29 mouse cellular contexts compared by ENCODE assay signal in genomic region chr12:40893741-40894140, GRCm38 (mm10).
A peak's percentile ranks its signal among the peaks of the same experiment; 100 is the strongest.
DNase-seq lines count a peak whose midpoint lies in the region; ATAC-seq and TF ChIP-seq lines count a peak whose summit lies in the region.
"Had no signal": no experiment of that assay in that cellular context is flagged by ENCODE, and none has a peak within 500 bp of the region (broad histone marks: within the 10 kb centered on the region; RNA-seq: fewer than 3 reads in every experiment).

No protein-coding gene starts in this region.

- H3K4me1 ChIP-seq in hindbrain, embryonic 14.5 days (replicated peaks; ENCODE audit: control insufficient read depth, insufficient read depth, low read length): no peaks in the 10 kb centered on the region
- 0 out of 2 replicates have a peak, but pooled peaks cover 3% of the 10 kb centered on the region for H3K4me1 ChIP-seq in hindbrain, embryonic 10.5 days (replicated peaks)
- H3K4me1 ChIP-seq in liver, embryonic 14.5 days (replicated peaks; ENCODE audit: control insufficient read depth in 2 of 2, insufficient read depth in 2 of 2, low read length in 1 of 2): peaks cover 35 to 37% of the 10 kb centered on the region in 2 experiments
- H3K4me1 ChIP-seq in liver, embryonic 11.5 days (replicated peaks; ENCODE audit: control insufficient read depth, insufficient read depth, low read length): peaks cover 13% of the 10 kb centered on the region; the same call in 1 of the 2 replicates
- peaks cover 3% of the 10 kb centered on the region; the same call in 1 of the 2 replicates for H3K4me1 ChIP-seq in intestine, embryonic 16.5 days (ENCODE audit: control insufficient read depth, insufficient read depth, low read length)
- H3K4me1 ChIP-seq: embryonic facial prominence, embryonic 12.5 days; limb, embryonic 12.5 days; megakaryocyte, embryonic 14.5 days had no signal

- H3K9ac ChIP-seq in hindbrain, embryonic 14.5 days: no peak overlapping the region
- H3K9ac ChIP-seq in liver, embryonic 14.5 days (replicated peaks): no peak overlapping the region
- H3K9ac ChIP-seq in liver, embryonic 11.5 days (ENCODE audit: low read depth, low read length): no peak overlapping the region
- no peak overlapping the region for H3K9ac ChIP-seq in intestine, embryonic 16.5 days (ENCODE audit: low read depth, low read length)
- H3K9ac ChIP-seq: embryonic facial prominence, embryonic 12.5 days; limb, embryonic 12.5 days had no signal

- 0 out of 2 replicates have a peak, but pooled peaks have one; percentile 6 for ATAC-seq in hindbrain, embryonic 14.5 days (ENCODE audit: low FRiP score)
- no peak for ATAC-seq in liver, embryonic 14.5 days (ENCODE audit: insufficient read depth)
- ATAC-seq in liver, embryonic 11.5 days (replicated peaks; ENCODE audit: low FRiP score): no peak
- ATAC-seq in intestine, embryonic 16.5 days: no peak
- ATAC-seq: forebrain, embryonic 14.5 days; intestine, postnatal 0 days had no signal

- H3K36me3 ChIP-seq in hindbrain, embryonic 14.5 days (replicated peaks; ENCODE audit: control insufficient read depth, insufficient read depth): no peaks in the 10 kb centered on the region
- H3K36me3 ChIP-seq in hindbrain, embryonic 10.5 days: no peaks in the 10 kb centered on the region
- no peaks in the 10 kb centered on the region for H3K36me3 ChIP-seq in liver, embryonic 14.5 days (replicated peaks; ENCODE audit: control insufficient read depth, insufficient read depth, low read depth)
- no peaks in the 10 kb centered on the region for H3K36me3 ChIP-seq in liver, embryonic 11.5 days (ENCODE audit: control insufficient read depth, insufficient read depth, low read length)
- H3K36me3 ChIP-seq in intestine, embryonic 16.5 days (ENCODE audit: control insufficient read depth, insufficient read depth, low read length): no peaks in the 10 kb centered on the region
- H3K36me3 ChIP-seq: embryonic facial prominence, embryonic 12.5 days; limb, embryonic 12.5 days had no signal

- no peaks in the 10 kb centered on the region for H3K27me3 ChIP-seq in hindbrain, embryonic 14.5 days (ENCODE audit: control insufficient read depth, insufficient read depth, low read length)
- no peaks in the 10 kb centered on the region for H3K27me3 ChIP-seq in hindbrain, embryonic 10.5 days (ENCODE audit: insufficient read depth, poor library complexity, severe bottlenecking)
- H3K27me3 ChIP-seq in liver, embryonic 14.5 days (ENCODE audit: control insufficient read depth, insufficient read depth, low read length): no peaks in the 10 kb centered on the region
- H3K27me3 ChIP-seq in liver, embryonic 11.5 days (replicated peaks; ENCODE audit: control insufficient read depth, insufficient read depth, low read length): no peaks in the 10 kb centered on the region
- H3K27me3 ChIP-seq in intestine, embryonic 16.5 days (replicated peaks; ENCODE audit: control insufficient read depth, insufficient read depth, low read length): no peaks in the 10 kb centered on the region
- H3K27me3 ChIP-seq: CH12.LX; embryonic facial prominence, embryonic 12.5 days; limb, embryonic 12.5 days; megakaryocyte, embryonic 14.5 days had no signal

- no peak overlapping the region for H3K27ac ChIP-seq in hindbrain, embryonic 14.5 days
- H3K27ac ChIP-seq in hindbrain, embryonic 10.5 days: no peak overlapping the region
- H3K27ac ChIP-seq in liver, embryonic 14.5 days: 0 out of 2 replicates have a peak overlapping the region, but pooled peaks have one; percentile 5
- H3K27ac ChIP-seq in liver, embryonic 11.5 days (ENCODE audit: low read depth, low read length): no peak overlapping the region
- no peak overlapping the region for H3K27ac ChIP-seq in intestine, embryonic 16.5 days (ENCODE audit: low read length)
- H3K27ac ChIP-seq: embryonic facial prominence, embryonic 12.5 days; left cerebral cortex, adult 2 months; limb, embryonic 12.5 days had no signal

- no peak for DNase-seq in hindbrain, embryonic 14.5 days (ENCODE audit: low spot score)
- DNase-seq in hindbrain, embryonic 10.5 days (ENCODE audit: low spot score): no peak
- DNase-seq in liver, embryonic 14.5 days (ENCODE audit: low read depth in 3 of 3, low spot score in 3 of 3): no peak
- no peak for DNase-seq in liver, embryonic 11.5 days (ENCODE audit: low spot score)
- peak; percentile 22 for DNase-seq in Muller cell, postnatal 12 days (ENCODE audit: inconsistent ontology term)
- peak; percentile 15 for DNase-seq in brain, embryonic 14.5 days (ENCODE audit: low read depth)
- DNase-seq: adrenal gland, adult 8-10 months; cerebellum, adult 11-12 months; cerebellum, adult 9-11 months; embryo, embryonic 11 days; gastrocnemius, postnatal 14 days; heart, postnatal 36 days; kidney, adult 9 months; kidney, postnatal 14 days; lung, postnatal 36 days; midbrain, embryonic 14.5 days; right cerebral cortex, adult 18-20 months; spleen, adult 18-20 months; thymus, adult 18-20 months; thymus, postnatal 25 days had no signal

- no peak for TF ChIP-seq CTCF in liver, embryonic 14.5 days (IDR thresholded peaks at IDR 0.05; ENCODE audit: low read depth)
- TF ChIP-seq CTCF in brain, embryonic 14.5 days (IDR thresholded peaks at IDR 0.05; ENCODE audit: borderline replicate concordance, extremely low read depth, insufficient read depth, insufficient read length): no peak

- no peak for TF ChIP-seq POLR2A in brain, embryonic 14.5 days (IDR thresholded peaks at IDR 0.05; ENCODE audit: borderline replicate concordance, extremely low read depth, insufficient read depth, insufficient read length, poor library complexity, severe bottlenecking)

- H3K9me3 ChIP-seq in hindbrain, embryonic 14.5 days (ENCODE audit: control insufficient read depth, low read length): no peaks in the 10 kb centered on the region
- H3K9me3 ChIP-seq in hindbrain, embryonic 10.5 days: no peaks in the 10 kb centered on the region
- H3K9me3 ChIP-seq in liver, embryonic 14.5 days (ENCODE audit: control insufficient read depth, low read length): no peaks in the 10 kb centered on the region
- H3K9me3 ChIP-seq in liver, embryonic 11.5 days (ENCODE audit: control insufficient read depth, low read length): no peaks in the 10 kb centered on the region
- no peaks in the 10 kb centered on the region for H3K9me3 ChIP-seq in intestine, embryonic 16.5 days (ENCODE audit: control insufficient read depth, low read length)
- H3K9me3 ChIP-seq: embryonic facial prominence, embryonic 12.5 days; limb, embryonic 12.5 days had no signal

- H3K4me2 ChIP-seq in hindbrain, embryonic 14.5 days (replicated peaks): no peak overlapping the region
- no peak overlapping the region for H3K4me2 ChIP-seq in liver, embryonic 14.5 days (ENCODE audit: low read depth)
- H3K4me2 ChIP-seq in liver, embryonic 11.5 days: no peak overlapping the region
- H3K4me2 ChIP-seq in intestine, embryonic 16.5 days (ENCODE audit: low read depth, low read length): no peak overlapping the region
- H3K4me2 ChIP-seq: embryonic facial prominence, embryonic 12.5 days; heart, embryonic 11.5 days; limb, embryonic 12.5 days had no signal

- 22% methylated on average over 5 of the region's 7 CpGs for WGBS in hindbrain, embryonic 14.5 days
- WGBS in hindbrain, embryonic 10.5 days: 42% methylated on average over 5 of the region's 7 CpGs
- WGBS in liver, embryonic 14.5 days (ENCODE audit: insufficient replicate concordance): 59% methylated on average over 5 of the region's 7 CpGs
- WGBS in liver, embryonic 11.5 days: 66% methylated on average over 4 of the region's 7 CpGs
- 65% methylated on average over 5 of the region's 7 CpGs for WGBS in intestine, embryonic 16.5 days

- no peak for TF ChIP-seq EP300 in liver, embryonic 14.5 days (IDR thresholded peaks at IDR 0.05; ENCODE audit: low read depth)

- no peak overlapping the region for H3K4me3 ChIP-seq in hindbrain, embryonic 14.5 days (replicated peaks; ENCODE audit: low read length)
- H3K4me3 ChIP-seq in hindbrain, embryonic 10.5 days: no peak overlapping the region
- H3K4me3 ChIP-seq in liver, embryonic 14.5 days (ENCODE audit: insufficient read depth in 1 of 2, low read depth in 2 of 2, low read length in 2 of 2): no peak overlapping the region
- H3K4me3 ChIP-seq in liver, embryonic 11.5 days (ENCODE audit: low read depth, low read length): no peak overlapping the region
- no peak overlapping the region for H3K4me3 ChIP-seq in intestine, embryonic 16.5 days (ENCODE audit: low read length)
- H3K4me3 ChIP-seq: embryonic facial prominence, embryonic 12.5 days; left cerebral cortex, adult 2 months; limb, embryonic 12.5 days; megakaryocyte, embryonic 14.5 days had no signal

Comparison
In these comparisons a context has a peak if more than half of its experiments do, and no peak if none do; other contexts are left out.
1. DNase-seq: peak in Muller cell, postnatal 12 days (single experiment) and brain, embryonic 14.5 days (single experiment); none in hindbrain, embryonic 14.5 days (single experiment), hindbrain, embryonic 10.5 days (single experiment), liver, embryonic 14.5 days (0 of 3) and liver, embryonic 11.5 days (single experiment).